Mouse (Mus musculus): Measurements from ENCODE around the gene Selplg.

Gene Selplg

DNA sequence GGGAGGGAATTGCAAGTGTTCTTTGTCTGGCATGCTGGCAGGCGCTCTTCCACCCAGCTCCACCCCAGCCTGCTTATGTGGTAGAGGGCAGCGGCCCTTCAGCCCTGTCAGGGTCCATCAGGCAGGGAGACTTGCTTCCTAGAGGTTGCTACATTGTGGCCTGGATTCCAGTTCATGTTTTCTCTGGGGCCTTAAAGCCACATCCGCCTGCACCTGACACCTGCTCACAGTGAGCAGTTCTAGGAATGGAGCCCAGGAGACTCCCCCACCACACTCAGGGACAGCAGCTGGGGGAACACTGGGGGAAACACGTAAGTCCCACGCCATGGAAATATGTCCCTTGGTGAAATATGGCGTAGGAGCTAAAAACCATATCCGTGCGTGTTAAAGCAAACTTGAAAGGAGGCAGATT lies at the start of gene Selplg:
Gene Selplg, minus strand, starts transcription at position 155 of the 412 bp plus-strand sequence.
- DNase-seq (ENCODE audit: low spot score), result peak; percentile 72

DNA sequence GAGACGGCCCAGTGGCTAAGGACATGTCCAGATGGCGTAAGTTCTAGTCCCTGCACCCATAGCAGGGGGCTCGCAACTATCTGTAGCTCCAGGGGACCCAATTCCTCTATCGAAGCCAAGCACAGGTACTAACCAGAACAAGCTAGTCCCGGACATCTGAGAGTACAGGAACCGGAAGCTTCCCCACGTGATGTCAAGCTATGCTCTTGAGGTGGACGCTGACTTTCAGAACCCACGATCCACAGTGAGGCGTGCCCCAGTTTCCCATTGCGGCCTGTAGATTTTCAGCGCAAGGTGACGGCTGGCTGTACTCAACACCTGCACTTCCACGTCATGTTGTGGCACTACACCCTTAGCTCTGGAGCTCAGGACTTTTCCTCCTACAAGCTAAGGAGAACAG lies 48.7 kb upstream of the Selplg start:
- DNase-seq (ENCODE audit: low spot score), result no peak

DNA sequence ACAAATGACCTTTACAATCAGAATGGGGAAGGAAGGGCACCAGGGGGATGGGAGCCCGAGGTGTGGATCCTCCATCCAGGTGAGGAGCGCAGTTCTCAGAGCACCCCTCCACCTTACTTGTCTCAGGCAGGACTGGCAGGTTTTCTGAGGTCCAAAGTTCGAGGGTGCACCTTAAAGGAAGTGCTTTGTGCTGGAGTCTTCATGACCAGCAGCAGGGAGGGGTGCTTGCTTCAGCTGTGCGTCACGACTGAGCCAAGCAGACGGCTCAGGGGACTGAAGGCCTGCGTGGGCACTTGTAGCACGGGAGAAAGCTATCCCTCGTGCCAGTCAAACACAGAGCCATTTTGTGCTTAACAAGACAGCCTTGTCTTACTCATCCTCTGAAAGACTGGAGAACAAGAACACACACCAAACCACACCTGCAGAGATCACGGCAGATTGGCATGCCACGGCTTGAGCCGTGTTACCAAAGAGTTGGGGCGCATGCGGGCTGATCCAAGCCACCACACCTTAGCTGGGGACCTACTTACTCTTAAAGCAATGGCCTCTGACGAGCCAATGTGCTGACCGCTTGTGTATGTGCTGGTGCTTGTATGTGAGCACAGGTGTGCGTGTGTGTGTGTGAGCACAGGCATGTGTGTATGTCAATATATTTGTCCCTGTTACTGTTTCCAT lies 46.6 kb upstream of the Selplg start:
- DNase-seq (ENCODE audit: low spot score), result no peak

DNA sequence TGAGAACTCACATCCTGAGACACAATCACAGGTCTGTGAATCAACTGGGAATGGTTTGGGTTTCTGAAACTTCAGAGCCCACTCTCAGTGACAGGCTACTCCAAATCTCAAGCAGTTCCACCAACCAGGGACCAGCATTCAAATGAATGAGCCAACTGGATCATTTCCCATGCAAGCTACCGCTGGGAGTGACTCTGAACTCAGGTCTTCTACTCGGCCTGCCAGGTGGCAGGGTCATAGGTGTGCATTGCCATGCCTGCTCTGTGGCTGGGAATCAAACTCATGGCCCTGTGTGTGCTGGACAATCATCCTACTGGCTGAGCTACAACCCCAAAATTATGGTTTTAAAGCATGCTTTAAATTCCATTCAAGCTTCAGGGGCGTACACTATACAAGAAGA lies 45.1 kb upstream of the Selplg start:
- DNase-seq (ENCODE audit: low spot score), result no peak

DNA sequence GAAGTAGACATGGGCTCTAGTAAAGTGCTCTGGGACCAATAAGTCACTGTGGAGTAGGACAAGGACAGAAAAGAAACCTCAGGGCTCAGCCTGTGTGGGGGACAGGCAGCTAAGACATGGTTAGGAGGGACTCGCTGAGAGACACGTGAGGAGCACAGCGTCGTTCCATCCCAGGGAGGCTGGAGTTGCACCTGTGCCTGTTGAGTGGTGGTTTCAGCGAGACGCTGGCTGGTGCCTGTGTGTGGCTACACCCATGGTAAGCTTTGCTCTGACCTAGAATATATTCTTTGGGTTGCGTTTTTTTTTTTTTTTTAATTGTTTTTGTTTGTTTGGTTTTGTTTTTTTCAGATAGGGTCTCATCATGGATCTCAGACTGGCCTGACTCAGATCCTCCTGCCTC lies 43.7 kb upstream of the Selplg start:
- no peak for DNase-seq (ENCODE audit: low spot score)

DNA sequence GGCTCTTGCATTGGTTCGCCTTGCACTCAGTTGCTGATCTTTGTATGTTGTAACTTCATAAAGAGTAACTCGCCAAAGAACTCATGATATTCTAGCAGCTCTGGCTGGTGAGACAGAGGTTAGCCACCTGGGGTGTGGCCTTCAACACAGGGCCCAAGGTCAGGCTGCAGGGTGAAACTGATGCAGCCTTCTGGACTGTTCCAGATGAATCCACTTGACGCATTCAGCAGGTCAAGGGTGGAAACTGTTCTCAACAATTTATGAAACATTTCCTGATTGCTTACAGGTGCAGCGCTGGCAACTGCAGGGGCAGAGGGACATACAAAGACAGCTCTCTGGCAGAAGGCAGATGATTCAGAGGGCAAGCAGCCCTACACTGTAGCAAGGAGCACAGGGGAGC lies 43.2 kb upstream of the Selplg start:
- DNase-seq (ENCODE audit: low spot score), result no peak

DNA sequence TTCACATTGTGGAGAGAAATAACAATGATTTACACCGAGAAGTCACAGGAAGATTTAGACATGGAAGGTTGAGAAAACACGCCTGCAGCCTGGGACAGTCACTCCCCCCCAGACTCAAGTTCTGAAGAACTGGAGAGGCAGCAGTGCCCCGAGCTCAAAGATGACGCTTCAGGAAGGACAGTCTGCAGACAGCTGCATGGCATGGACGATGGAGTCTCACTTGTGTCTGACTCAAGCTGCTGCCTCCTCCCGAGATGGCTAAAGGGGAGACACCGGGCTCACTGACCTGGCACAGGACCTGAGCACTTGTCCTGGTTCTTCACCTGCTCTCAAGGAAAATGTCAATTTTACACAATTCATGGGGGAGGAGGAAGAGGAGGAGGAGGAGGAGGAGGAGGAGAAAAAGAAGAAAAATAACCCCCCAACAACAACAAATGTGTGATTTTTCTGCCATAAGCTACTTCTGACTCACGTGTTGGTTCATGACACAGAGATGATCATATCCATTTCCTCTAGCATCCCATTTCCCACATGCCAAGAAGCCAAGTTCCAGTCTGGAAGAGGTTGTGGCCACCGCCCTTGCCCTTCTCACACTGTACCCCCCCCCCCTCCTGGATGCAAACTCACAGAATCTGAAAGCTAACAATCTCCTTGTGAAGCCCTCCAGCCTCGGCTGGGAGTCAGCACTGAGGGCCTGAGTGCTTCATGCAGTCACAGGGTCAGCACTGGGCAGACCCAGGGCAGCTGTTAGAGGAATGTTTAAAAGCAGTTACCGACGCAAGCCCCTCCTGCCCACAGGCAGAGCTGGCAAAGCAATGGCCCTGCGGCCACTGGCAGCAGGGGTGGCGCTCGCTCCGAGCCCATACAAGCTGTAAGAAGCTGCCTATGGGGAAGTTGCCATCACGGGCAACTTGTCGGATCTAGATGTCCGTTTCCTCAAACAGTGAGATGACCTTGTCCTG lies 41.9 kb upstream of the Selplg start:
- no peak for DNase-seq (ENCODE audit: low spot score)

DNA sequence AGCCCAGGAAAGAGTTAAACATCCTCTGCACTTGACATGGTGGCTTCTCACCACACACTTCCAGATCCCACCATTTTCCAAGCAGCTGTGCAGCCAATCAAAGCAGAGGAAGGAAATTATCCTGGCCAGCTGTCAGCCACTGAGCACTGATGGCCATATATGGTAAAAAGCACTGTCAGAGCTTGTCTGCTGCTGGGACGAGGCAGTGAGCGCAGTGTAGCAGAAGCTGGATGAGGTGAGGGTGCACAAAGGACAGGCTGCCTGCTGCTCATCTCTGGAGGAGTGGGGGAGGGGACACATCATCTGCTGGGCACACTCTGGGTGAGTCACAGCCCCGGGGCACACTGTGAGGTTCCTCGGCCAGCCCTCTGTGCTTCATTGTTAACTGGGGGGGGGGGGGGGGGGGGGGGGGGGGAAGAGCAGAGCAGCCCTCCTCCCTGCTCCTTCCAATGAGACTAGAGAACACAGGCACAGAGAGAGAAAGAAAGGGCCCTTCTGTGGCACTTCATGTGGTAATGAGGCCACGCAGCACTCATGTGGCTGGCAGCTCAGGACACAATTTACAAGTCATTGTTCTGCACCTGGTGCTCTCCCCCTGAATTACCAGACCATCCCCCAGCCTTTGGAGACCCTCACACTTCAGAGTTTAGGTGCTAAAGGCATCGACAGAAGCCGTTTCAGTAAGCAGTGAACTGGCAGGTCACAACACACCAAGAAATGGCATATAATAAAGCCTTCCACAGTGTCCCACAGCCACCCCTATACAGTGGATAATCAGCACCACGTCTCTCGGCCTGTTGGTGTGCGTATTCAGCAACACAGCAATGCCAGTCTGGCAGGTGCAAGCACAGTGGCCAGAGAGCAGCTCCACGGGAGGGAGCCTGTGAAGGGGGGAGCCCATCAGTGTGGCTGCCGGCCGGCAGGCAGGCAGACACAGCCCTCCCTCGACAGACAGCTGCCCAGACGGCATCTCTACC lies 40.8 kb upstream of the Selplg start:
- DNase-seq (ENCODE audit: low spot score), result peak; percentile 46

DNA sequence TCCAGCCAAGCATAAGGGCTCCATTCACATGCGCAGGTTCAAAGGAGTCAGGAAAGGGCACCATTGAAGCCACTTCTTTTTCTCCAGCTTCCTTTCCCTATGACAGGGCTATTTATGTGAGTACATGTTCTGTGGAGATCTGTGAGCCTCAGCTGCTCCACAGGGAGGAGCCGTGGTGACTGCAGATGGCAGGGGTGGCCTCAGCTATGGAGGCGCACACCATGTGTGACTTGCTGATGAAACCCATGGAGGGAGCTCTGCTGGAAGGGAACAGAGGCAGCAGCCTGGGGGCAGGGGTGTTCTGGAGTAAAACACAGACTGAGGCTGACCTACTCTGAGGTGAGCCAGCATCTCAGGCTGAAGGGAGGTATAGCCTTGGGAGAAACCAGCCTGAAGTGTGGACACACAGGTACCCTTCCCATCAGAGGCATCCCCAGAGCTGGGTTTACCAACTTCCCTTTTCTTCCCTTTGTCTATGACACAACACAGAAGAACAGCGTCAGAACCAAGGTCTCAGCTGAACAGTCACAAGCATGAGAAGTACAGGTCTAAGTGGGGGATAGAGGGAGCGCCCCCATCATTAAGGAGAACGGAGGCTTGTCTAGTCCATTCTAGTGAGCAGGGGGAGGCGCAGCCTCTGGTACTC lies 39.6 kb upstream of the Selplg start:
- DNase-seq (ENCODE audit: low spot score), result no peak

DNA sequence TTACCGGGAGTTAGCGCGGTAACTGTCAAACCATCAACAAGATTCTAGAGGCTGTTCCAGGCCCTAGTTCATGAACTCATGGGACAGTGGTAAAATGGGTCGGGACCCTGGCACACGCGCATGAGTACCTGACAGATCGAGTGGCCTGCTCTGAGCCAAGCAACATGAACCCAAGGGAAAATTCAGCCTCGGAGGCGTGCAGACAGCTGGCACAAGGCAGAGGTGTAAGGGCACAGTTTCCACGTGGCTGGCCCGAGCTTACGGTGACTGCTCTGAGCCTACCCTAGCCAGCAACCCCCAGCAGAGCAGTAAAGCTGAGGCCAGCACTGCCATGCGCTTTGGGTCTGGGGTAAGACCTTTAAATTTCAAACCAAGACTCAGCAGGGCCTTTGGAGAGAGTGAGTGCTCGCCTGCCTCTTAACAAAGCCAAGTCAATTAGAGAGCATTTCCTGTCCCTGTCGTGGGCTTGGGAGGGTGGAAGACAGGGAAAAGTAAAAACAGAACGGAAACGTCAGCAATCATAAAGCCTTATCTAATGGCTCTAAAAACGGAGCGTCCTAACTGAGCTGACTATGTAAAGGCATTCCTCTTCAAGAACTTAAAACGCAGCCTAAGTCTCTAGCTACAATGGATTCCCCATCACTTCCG lies 38.1 kb upstream of the Selplg start:
- no peak for DNase-seq (ENCODE audit: low spot score)

DNA sequence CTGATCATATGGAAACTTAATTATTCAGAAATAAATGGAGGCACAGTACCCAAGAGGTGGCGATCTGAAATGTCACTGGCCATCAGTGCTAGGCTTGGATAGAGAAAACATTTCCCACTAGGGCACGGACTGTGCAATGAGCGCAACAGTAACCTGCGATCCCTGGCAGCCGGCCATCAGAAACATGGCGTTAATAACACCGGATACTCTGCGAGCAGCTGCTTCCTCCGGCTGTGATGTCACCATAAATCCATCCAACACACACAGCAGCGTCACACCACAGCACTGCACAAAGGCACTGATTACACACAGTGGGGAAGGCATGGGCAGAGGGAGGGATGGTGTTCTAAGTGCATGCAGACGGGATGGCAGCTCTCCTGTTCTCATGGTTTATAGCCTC lies 36.7 kb upstream of the Selplg start:
- DNase-seq (ENCODE audit: low spot score), result no peak

DNA sequence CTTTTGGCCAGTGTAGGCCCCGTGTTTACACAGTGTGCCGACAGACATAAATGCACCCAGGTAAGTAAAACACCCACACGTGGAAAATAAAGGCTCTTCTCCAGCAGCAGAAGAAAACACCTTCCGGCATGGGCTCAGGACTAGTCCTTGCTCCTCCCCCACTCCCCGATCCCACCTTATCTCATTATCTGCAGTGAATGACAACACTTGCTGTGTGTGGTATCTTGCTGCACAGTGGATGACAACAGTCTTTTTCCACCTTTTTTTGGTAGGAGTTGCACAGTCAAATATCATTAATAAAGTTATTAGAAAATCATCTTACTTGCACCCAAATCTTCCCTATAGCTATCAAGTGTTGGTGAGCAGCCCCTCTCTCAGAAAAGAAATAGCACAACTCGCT lies 32.5 kb upstream of the Selplg start:
- no peak for DNase-seq (ENCODE audit: low spot score)

DNA sequence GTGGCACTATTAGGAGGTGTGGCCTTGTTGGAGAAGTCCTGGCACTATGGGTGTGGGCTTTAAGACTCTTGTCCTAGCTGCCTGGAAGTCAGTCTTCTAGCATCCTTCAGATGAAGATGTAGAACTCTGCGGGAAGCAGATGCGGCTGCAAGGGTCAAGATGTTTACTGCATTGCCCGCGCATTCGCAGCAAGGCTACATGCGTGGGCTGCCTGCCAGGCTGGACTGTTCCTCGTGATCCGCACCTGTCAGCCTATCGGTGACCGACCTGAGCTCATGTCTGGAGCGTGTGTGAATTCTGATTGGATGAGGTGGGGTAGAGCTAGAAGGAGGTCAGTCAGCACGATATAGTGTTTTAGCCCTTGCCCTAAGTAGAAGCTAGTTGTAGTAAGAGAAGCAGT lies 31.6 kb upstream of the Selplg start:
- no peak for DNase-seq (ENCODE audit: low spot score)

DNA sequence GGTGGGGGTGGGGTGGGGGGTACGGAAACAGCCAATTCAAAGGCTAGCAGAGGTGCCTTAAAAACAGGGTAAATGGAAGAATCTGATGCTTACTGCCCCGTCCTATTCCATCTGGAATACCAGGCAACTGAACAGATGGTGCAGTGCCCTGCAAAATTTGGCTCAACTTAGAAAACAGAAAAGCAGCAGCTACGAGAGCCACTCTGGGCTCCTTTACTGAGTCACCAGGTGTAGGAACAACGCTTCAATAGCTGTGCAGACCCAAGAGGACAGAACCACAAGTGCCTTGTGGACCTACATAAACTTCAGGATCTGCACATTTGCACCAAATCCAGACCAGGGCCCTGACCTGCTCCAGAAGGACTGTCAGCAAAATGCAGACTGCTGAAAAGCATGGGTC lies 30.0 kb upstream of the Selplg start:
- no peak for DNase-seq (ENCODE audit: low spot score)

DNA sequence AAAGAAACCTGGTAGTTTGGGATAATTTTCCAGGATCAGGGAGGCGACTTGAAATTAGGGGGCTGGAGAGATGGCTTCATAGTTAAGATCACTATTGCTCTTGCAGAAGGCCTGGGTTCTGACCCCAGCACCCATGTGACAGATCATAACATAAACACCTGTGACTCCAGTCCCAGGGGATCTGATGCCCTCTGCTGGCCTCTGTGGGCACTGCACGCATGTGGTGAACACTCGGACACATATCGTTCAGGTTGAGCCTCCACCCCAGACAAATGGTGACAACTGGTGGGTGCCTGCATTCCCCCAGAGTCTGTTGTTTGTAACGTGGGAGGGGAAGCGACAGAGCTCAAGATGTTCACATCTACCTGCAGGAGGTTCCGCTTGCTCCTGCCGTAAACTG lies 28.9 kb upstream of the Selplg start:
- DNase-seq (ENCODE audit: low spot score), result no peak

DNA sequence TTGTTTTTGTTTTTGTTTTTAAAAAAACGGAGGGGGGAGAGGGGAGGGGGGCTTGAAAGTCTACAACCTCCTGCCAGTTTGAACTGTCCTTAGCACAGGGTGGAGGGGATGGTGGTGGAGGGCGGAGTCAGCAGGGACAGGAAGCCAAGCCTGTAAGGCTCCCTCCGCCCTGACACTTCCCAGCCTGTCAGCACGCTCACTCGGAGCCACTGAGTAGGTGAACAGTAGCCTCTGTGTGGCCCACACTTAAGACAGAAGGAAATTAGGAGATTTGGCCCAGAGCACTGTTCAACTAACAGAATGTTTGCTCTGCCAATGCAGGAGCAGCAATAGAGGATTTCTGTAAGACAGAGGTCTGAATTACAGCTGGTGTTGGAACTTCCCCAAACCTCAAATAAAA lies 26.5 kb upstream of the Selplg start:
- DNase-seq (ENCODE audit: low spot score), result no peak

DNA sequence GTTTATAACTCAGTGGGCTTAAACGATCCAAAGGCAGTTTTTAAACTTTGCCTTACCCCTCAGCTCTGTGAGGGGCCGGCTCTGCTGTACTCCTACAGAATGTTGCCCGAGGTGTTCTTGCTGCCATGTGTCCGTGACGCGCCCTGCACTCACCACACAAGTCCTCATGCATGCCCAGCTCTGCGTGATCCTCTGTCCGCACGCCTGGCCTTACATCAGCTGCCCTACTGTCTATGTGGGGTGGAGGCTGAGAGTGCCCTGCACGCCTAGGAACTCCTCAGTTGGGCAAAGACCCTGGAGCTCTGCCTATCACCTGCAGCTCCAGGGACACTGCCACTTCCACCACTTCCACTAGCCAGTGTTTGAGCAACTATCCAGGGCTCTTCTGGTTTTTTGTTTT lies 26.1 kb upstream of the Selplg start:
- DNase-seq (ENCODE audit: low spot score), result no peak

DNA sequence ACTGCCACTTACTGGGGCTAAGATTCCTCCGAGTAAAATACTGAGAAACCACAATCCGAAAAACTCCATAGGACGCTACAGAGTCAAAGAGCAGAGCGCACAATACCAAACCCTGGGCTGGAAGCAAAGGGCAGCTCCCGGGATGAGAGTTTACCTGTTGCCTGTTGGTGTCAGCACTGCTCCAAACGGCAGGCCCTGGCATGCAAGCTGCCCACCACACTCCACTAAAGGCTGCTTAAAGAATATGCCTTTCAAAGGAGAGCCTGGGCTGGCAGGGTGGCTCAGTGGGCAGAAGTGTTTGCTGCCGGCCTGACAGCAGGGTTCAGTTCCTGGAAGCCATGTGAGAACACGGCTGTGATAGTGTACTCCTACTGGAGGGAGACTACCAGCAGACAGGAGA lies 25.2 kb upstream of the Selplg start:
- DNase-seq (ENCODE audit: low spot score), result no peak

DNA sequence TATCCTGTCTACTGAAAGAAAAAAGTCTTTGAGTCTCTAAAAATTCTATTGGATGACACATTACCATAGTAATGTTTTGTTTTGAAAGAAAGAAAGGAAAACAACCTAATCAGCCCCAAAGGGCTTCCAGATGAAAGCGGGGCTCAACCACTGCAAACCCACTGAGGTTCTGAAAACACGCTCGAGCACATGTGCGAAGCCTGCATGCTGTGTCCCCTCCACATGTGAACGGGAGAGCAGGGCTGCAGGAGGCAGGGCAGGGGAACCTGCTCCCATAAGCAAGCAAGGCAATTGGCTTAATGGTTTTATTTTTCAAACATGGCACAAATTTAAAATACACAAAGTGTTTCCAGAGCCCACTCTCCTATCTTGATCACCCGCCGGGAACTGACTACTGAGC lies 24.2 kb upstream of the Selplg start:
- no peak for DNase-seq (ENCODE audit: low spot score)

DNA sequence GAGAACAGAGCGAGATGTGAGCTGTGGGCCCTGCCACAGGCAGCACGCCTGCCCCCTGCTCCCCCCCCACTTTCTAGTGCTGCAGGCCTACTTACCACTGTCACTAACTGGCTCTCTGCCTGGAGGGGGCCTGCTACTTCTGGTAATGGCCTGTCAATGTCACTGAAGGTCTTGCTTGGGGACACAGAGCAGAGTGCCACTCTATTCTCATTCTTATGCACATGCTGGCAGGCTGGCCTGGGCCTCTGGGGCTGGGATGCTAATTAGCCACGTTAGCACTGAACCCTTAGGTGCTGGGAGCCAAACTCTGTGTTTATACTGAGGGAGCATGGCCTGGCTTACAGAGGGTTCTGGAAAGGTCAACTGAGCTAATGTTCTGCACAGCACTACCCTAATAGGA lies 23.3 kb upstream of the Selplg start:
- no peak for DNase-seq (ENCODE audit: low spot score)

DNA sequence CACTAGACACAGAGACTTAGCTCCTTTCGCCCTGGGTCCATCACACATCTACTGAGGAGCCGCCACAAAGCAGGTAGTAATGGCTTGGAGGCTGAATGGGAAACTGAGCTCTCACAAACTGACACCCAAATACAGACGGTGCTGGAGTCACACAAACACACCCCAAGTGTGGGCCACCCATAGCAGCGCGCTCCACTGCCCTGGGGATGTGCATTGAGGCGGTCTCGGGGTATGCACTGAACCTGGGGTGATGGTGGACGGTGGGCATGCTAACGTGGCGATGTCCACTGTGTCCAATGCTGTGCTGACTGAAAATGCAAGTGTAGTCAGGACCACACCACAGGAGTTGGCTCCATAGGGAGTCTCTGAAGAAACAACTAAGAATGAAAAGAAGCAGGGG lies 22.7 kb upstream of the Selplg start:
- no peak for DNase-seq (ENCODE audit: low spot score)

Data from testis, postnatal 14 days (tissue).